Mouse (Mus musculus) hindbrain, embryonic 14.5 days (tissue): ENCODE data around the gene Poc1b. TPM values are rescaled to one million over a fixed set of nuclear protein-coding genes. Genes with fewer than 3 reads are reported as not detected.
"Not testable (repeated sequence)": the region's sequence is repeated elsewhere in the genome, so short reads cannot be mapped to it uniquely, and the experiment has no call there.

Experiments
- ATAC-seq: fragments of 200-750 bp; cut with Nextera tagmentation; 2 replicates; pipeline ENCODE4 v1.8.0; 2017; ENCODE audit warnings: moderate number of reproducible peaks, mild to moderate bottlenecking, moderate TSS enrichment, moderate library complexity; ENCODE audit not compliant: low FRiP score
- DNase-seq: peaks from one replicate; pipeline ENCODE4 v3.0.0-alpha.2; 2015; ENCODE audit warnings: low spot score
- H3K27ac ChIP-seq: fragments of 300-500 bp; sonication (generic); 2 replicates; pipeline ENCODE4 v1.5.1; 2014; ENCODE audit warnings: mild to moderate bottlenecking, moderate library complexity
- H3K27me3 ChIP-seq: fragments of 300-500 bp; sonication (generic); 2 replicates; pipeline ENCODE4 v1.6.1; 2014; ENCODE audit warnings: mild to moderate bottlenecking, low read length, mixed read lengths; ENCODE audit not compliant: control insufficient read depth, insufficient read depth
- H3K36me3 ChIP-seq: fragments of 300-500 bp; sonication (generic); replicated peaks from 2 replicates; pipeline ENCODE4 v1.6.1; 2014; ENCODE audit not compliant: control insufficient read depth, insufficient read depth
- H3K4me1 ChIP-seq: fragments of 300-500 bp; sonication (generic); replicated peaks from 2 replicates; pipeline ENCODE4 v1.6.1; 2014; ENCODE audit warnings: antibody characterized with exemption, low read length, mixed read lengths; ENCODE audit not compliant: control insufficient read depth, insufficient read depth
- H3K4me2 ChIP-seq: fragments of 300-500 bp; sonication (generic); replicated peaks from 2 replicates; pipeline ENCODE4 v1.6.1; 2014; ENCODE audit warnings: mild to moderate bottlenecking, moderate library complexity
- H3K4me3 ChIP-seq: fragments of 300-500 bp; sonication (generic); replicated peaks from 2 replicates; pipeline ENCODE4 v1.5.1; 2014; ENCODE audit warnings: mild to moderate bottlenecking, low read length
- H3K9ac ChIP-seq: fragments of 300-500 bp; sonication (generic); 2 replicates; pipeline ENCODE4 v1.6.1; 2014
- H3K9me3 ChIP-seq: fragments of 300-500 bp; sonication (generic); 2 replicates; pipeline ENCODE4 v1.6.1; 2016; ENCODE audit warnings: low read length; ENCODE audit not compliant: control insufficient read depth
- WGBS: fragments of 180-500 bp; shearing (Covaris S2); extraction: QIAGEN DNeasy Blood & Tissue Kit; methylation state at CpG from one replicate; pipeline ENCODE4 v1.1.7; 2014; 5-methylcytosine and 5-hydroxymethylcytosine counted together
- polyA plus RNA-seq: library from polyadenylated mRNA; unstranded; fragments of >200 nt; fragmentation: Nextera tagmentation; extraction: Ambion mirVana; gene quantifications from 2 replicates; pipeline ENCODE4 v1.2.1, GENCODE M21; 2014

Poc1b gene
- polyA plus RNA-seq, 1 experiment from 2014 or later, result 12.5 TPM

DNA sequence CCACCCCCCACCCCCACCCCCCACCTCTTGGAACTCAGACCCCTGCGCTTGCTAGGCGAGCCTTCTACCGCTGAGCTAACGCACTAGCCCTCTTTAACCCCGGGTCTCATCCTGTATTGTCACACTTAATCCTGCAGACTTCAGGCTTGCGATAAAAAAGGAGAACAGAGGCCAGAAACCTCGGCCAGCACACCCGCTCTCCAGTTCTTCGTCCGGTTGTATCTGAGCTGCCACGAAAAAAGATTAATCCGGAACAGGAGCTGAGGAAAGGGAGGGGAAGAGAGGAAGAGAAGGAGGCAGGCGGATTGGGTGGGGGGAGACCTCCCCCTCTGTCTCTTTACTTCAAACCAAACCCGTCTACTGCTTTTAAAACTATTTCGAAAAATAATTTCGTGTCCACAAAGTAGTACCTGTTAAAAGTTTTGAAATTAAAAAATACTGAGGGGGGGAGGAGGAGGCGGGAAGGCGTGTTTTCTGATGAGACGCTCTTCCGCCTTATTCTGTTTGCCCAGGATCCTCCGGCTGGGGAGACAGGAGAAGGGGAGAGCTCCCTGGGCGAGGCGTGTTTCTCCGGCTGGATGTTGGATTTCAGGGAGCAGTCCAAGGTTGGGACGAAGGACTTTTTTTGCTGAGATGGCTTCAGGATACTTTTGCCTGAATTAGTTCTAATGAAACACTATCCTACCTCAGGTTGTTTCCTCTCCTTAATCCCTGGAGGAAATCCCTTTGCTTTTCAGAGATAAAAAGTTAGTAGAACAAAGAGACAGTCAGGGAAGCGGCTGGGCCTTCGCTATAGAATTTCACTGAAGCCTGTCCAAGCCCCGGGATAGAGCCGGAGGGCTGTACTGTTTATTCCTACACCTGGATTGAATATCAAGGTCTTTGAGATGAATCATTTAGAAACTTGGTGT lies 97.0 kb downstream of the Poc1b start:
- H3K9ac ChIP-seq, result peak overlapping the region; percentile 44; the same call in 1 of the 2 replicates
- no peaks in the 10 kb centered on the region for H3K36me3 ChIP-seq
- H3K27me3 ChIP-seq, result no peaks in the 10 kb centered on the region
- DNase-seq (no peak), ATAC-seq (no peak; the same call in 1 of the 2 replicates)
- H3K4me3 ChIP-seq, result peak overlapping the region; percentile 12
- H3K4me2 ChIP-seq, result peak overlapping the region; percentile 56
- H3K27ac ChIP-seq, result 0 out of 2 replicates have a peak overlapping the region, but pooled peaks have one; percentile 32
- H3K9me3 ChIP-seq, result no peaks in the 10 kb centered on the region
- peaks cover 16% of the 10 kb centered on the region for H3K4me1 ChIP-seq
- WGBS, result 2% methylated on average over 29 of the region's 29 CpGs

DNA sequence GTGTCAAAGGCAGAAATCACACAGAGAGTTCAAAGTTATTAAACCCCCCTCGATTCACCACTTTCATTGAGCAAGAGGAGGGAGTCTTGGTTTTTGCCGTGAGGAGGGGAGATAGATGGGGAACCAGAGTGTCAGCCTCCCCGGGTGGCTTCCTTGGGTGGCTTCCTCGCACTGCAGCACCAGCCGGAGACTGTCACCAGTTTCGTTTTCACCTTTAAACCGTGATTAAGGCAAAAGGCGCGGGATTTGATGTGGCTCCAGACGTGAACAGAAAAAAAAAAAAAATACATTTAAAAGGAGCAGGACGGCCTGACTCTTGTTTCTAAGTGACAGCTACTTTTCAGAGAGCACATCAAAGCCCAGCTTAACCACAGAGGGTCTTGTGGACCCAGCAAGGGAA lies 97.7 kb downstream of the Poc1b start:
- WGBS, result 11% methylated on average over 11 of the region's 11 CpGs
- ATAC-seq, result no peak
- Histone ChIP-seq H3K4me3 (no peak overlapping the region), H3K9me3 (no peaks in the 10 kb centered on the region), H3K27me3 (no peaks in the 10 kb centered on the region), H3K4me1 (peaks cover 16% of the 10 kb centered on the region), H3K36me3 (no peaks in the 10 kb centered on the region), H3K9ac (no peak overlapping the region), H3K4me2 (peak overlapping the region; percentile 56), H3K27ac (0 out of 2 replicates have a peak overlapping the region, but pooled peaks have one; percentile 11)
- DNase-seq, result no peak

DNA sequence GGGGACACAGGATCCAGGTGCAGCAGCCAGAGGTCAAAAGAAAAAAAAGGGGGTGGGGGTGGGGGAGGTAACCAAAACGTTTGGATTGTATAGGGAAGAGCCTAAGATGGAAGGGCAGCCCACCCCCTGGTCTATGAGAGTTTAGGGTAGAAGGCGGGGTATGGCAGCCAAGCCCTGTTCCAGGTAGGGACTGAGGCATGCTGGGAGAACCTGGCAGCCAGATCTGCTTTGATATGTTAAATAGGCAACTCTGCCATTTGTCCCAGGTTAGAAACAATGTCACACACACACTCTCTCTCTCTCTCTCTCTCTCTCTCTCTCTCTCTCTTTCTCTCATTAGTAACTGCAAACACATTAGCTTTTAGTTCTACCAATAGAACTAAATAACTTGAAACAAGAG lies 100.3 kb downstream of the Poc1b start:
- H3K36me3 ChIP-seq, result no peaks in the 10 kb centered on the region
- H3K4me1 ChIP-seq, result peaks cover 13% of the 10 kb centered on the region
- H3K27me3 ChIP-seq, result no peaks in the 10 kb centered on the region
- no peak overlapping the region for H3K4me2 ChIP-seq
- ATAC-seq (no peak), DNase-seq (no peak)
- no peak overlapping the region for H3K4me3 ChIP-seq
- WGBS, result 49% methylated on average over 2 of the region's 2 CpGs
- H3K27ac ChIP-seq, result no peak overlapping the region
- no peak overlapping the region for H3K9ac ChIP-seq
- H3K9me3 ChIP-seq, result no peaks in the 10 kb centered on the region

DNA sequence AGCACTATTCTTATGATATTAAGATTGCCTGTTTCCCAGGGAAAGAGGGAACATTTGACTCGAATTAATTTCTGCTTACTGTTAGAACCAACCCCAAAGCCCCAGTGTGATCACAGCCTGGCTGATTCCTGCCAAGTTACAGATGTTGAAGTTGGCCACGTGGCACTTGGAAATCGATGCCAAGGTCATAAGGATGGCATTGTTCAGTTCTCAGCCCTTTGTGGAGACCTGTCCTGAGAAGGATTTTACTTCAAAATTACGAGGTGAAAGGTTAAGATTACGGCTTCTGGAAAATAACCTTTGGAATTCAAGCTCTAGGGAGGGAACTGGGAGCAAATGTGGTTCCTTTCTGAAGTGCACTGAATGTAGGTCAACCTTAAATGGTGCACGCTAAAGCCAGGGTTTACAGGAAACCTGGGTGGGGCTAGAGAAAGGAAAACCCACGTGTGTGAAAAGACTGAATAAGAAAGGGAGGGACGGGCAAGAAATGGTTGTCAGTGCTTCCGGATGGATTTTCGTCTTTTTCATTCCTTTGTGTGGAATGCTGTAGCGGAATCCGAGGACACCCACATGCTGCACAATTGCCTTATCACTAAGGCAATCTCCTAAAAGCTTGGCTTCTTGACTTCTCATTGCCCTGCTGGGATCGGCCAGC lies 102.4 kb downstream of the Poc1b start:
- Histone ChIP-seq H3K9me3 (no peaks in the 10 kb centered on the region), H3K27ac (no peak overlapping the region), H3K36me3 (no peaks in the 10 kb centered on the region), H3K9ac (no peak overlapping the region), H3K4me1 (peaks cover 2% of the 10 kb centered on the region; the same call in 1 of the 2 replicates), H3K27me3 (no peaks in the 10 kb centered on the region), H3K4me2 (no peak overlapping the region), H3K4me3 (no peak overlapping the region)
- no peak for DNase-seq
- 75% methylated on average over 13 of the region's 13 CpGs for WGBS
- ATAC-seq, result no peak

DNA sequence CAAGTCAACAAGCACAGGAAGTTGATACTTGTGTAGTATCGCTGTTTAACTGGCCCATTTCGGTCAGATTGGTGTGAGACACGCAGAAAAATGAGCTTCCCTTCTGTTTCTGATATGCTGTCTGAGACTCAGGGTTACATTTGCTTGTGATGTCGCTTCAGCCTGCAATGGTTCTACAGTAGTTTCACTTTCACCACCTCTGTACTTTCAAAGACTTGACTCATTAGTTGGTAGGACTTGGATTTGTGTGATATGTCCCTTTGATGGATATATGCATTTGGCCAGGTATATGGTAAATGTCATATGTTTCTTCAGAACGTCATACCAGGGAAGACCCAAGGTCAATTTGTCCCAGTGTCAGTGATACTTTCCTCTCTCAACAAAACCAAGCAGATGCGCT lies 104.2 kb downstream of the Poc1b start:
- no peak for ATAC-seq
- 97% methylated on average over 6 of the region's 6 CpGs for WGBS
- Histone ChIP-seq H3K27me3 (no peaks in the 10 kb centered on the region), H3K9ac (no peak overlapping the region), H3K4me3 (no peak overlapping the region), H3K36me3 (no peaks in the 10 kb centered on the region), H3K4me2 (no peak overlapping the region), H3K9me3 (no peaks in the 10 kb centered on the region), H3K27ac (no peak overlapping the region), H3K4me1 (no peaks in the 10 kb centered on the region)
- no peak for DNase-seq

DNA sequence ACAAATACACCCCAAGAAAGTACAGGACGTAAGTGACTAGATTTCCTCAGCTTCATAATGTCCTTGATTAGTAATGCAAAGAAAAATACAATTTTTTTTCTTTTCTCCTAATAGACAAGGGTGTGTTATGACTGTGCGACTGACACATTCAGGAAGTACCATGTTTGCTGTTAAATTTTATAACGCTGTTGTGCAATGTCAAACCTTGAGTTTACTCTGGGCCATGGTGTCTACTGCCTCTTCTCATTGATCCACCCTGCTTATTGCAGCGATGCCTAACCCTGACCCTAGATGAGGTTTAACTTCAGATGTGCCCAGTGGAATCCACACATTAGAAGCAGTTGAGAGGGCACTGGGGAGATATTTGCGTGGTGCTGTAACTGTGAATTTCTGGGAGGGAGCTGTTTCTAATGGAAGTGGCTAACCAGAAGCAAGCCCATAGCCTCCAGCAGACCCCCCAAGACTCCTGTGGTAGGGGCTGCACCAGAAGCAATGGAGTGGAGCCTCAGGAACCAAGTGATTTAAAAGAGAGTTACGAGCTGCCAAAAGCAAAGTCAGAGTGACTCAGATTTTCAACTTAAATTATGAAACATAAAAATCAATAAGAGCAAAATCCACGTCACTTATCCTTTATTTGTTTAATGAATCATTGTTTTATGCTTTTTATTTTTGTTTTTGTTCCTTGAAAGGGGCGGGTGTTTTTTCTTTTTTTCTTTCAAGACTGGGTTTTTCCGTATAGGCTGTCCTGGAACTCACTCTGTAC lies 104.8 kb downstream of the Poc1b start:
- DNase-seq (no peak), ATAC-seq (no peak)
- 90% methylated on average over 9 of the region's 9 CpGs for whole genome bisulfite sequencing
- Histone ChIP-seq H3K27ac (no peak overlapping the region), H3K36me3 (no peaks in the 10 kb centered on the region), H3K27me3 (no peaks in the 10 kb centered on the region), H3K4me3 (no peak overlapping the region), H3K4me2 (no peak overlapping the region), H3K4me1 (no peaks in the 10 kb centered on the region), H3K9me3 (no peaks in the 10 kb centered on the region), H3K9ac (no peak overlapping the region)

DNA sequence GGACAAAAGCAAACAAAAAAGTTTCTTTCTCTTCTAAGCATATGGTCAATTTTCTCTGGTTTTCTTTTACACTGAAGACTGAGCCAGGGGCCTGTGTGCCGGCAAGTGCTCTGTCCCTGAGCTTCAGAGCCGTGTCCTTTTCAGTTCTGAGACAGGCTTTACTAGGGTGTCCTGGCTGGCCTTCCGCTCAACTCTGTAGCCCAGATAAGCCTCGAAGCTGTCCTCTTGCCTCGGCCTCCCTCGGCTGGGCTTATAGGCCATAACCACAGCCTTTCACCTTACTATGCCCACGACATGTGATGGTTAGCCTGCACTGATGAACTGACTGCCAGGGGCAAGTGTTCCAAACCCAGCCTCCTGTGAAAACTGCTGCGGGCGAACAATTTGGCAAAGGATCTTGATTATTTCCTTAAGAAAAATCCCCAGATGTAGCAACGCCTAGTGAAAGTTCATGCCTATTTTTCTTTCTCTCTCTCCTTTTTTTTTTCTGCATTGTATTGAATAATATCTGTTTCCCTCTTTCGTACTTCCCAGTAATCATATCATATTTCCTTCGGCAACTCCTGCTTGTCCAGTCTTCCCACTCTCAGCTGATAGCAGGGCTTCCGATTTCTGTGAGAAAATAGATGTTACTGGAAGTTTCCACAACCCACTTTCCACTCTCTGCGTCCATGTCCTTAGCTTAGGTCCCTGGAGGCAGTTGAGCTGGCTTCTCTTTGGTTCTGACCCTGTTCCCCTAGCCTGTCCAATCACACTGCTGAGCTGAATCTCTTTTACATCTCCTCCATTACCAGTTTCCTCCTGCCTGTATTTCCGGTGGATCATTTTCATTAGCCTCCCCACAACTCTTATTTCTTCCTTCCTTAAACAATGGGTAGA lies 107.8 kb downstream of the Poc1b start:
- 91% methylated on average over 15 of the region's 15 CpGs for WGBS
- no peak for ATAC-seq
- no peaks in the 10 kb centered on the region for H3K36me3 ChIP-seq
- no peak for DNase-seq
- no peak overlapping the region for H3K9ac ChIP-seq
- no peaks in the 10 kb centered on the region for H3K9me3 ChIP-seq
- no peak overlapping the region for H3K4me2 ChIP-seq
- H3K27me3 ChIP-seq, result no peaks in the 10 kb centered on the region
- no peak overlapping the region for H3K27ac ChIP-seq
- H3K4me1 ChIP-seq, result no peaks in the 10 kb centered on the region
- H3K4me3 ChIP-seq, result no peak overlapping the region

DNA sequence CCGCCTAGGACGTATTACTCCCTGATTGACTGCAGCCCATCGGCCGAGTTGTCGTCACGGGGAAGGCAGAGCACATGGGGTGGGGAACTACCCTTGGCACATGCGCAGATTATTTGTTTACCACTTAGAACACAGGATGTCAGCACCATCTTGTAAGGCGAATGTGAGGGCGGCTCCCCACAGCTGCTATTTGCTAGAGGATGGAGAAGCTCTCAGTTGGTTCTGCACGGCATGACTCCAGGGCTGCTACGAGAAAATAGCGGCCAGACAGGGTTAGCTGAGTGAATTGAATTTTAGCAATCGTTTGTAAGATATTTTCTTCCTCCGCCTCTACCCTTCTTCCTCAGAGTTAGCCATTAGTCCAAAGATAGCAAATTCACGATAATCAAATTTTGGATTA lies 109.7 kb downstream of the Poc1b start:
- H3K27me3 ChIP-seq, DNase-seq, ATAC-seq, H3K4me3 ChIP-seq, H3K9ac ChIP-seq, H3K4me1 ChIP-seq, H3K27ac ChIP-seq, H3K36me3 ChIP-seq, H3K4me2 ChIP-seq, H3K9me3 ChIP-seq: not testable (repeated sequence)
- 85% methylated on average over 15 of the region's 15 CpGs for WGBS
